Comparison of ENCODE assay signal across 8 mouse cellular contexts in genomic region chr6:6955395-6955763, GRCm38 (mm10). TPM values are rescaled to one million over a fixed set of nuclear protein-coding genes. Genes with fewer than 3 reads are reported as not detected.
DNase-seq lines count a peak whose midpoint lies in the region; ATAC-seq and TF ChIP-seq lines count a peak whose summit lies in the region.

No protein-coding gene starts in this region.

- TF ChIP-seq CTCF in small intestine, adult 2 months (IDR thresholded peaks at IDR 0.05; ENCODE audit: extremely low read depth, insufficient read length, insufficient replicate concordance, low read depth, low read length), result no peak

- H3K4me2 ChIP-seq in limb, embryonic 13.5 days (replicated peaks), result peak overlapping the region; percentile 76

- no peak for TF ChIP-seq POLR2A in small intestine, adult 2 months (IDR thresholded peaks at IDR 0.05; ENCODE audit: low read depth, low read length)

- H3K36me3 ChIP-seq in forebrain, embryonic 10.5 days (replicated peaks), result no peaks in the 10 kb centered on the region
- H3K36me3 ChIP-seq in limb, embryonic 13.5 days, result no peaks in the 10 kb centered on the region
- H3K36me3 ChIP-seq in small intestine, adult 2 months (ENCODE audit: control insufficient read depth, insufficient read depth, low read length), result no peaks in the 10 kb centered on the region

- DNase-seq in right cerebral cortex, postnatal 4 days, result peak; percentile 12
- no peak for DNase-seq in right cerebral cortex, postnatal 25 days
- no peak for DNase-seq in forebrain, embryonic 10.5 days (ENCODE audit: extremely low spot score, low spot score)
- DNase-seq in layer of hippocampus, postnatal 14 days (ENCODE audit: low spot score in 2 of 2), result no peak
- no peak for DNase-seq in cerebellum, postnatal 10 days
- no peak for DNase-seq in adrenal gland, adult 8-10 months

- peak; percentile 44; the same call in 1 of the 2 replicates for ATAC-seq in limb, embryonic 13.5 days (ENCODE audit: low FRiP score, low read depth)

- peaks cover 11% of the 10 kb centered on the region for H3K4me1 ChIP-seq in forebrain, embryonic 10.5 days
- peaks cover 5% of the 10 kb centered on the region; the same call in 1 of the 2 replicates for H3K4me1 ChIP-seq in limb, embryonic 13.5 days
- H3K4me1 ChIP-seq in small intestine, adult 2 months (ENCODE audit: control insufficient read depth, insufficient read depth, insufficient read length, low read length), result peaks cover 2% of the 10 kb centered on the region; the same call in 1 of the 2 replicates

- H3K9me3 ChIP-seq in forebrain, embryonic 10.5 days, result no peaks in the 10 kb centered on the region
- no peaks in the 10 kb centered on the region for H3K9me3 ChIP-seq in limb, embryonic 13.5 days

- 46% methylated on average over 6 of the region's 6 CpGs for WGBS in forebrain, embryonic 10.5 days
- 44% methylated on average over 6 of the region's 6 CpGs for WGBS in limb, embryonic 13.5 days
- WGBS in small intestine, adult 2 months, result 33% methylated on average over 6 of the region's 6 CpGs

- peak overlapping the region; percentile 50; the same call in 1 of the 2 replicates for H3K9ac ChIP-seq in limb, embryonic 13.5 days

- peak overlapping the region; percentile 90 for H3K27ac ChIP-seq in forebrain, embryonic 10.5 days
- peak overlapping the region; percentile 33; the same call in 1 of the 2 replicates for H3K27ac ChIP-seq in limb, embryonic 13.5 days
- H3K27ac ChIP-seq in small intestine, adult 2 months (ENCODE audit: insufficient read depth, low read depth, low read length), result no peak overlapping the region; the same call in 1 of the 2 replicates

- H3K27me3 ChIP-seq in forebrain, embryonic 10.5 days (ENCODE audit: poor library complexity, severe bottlenecking), result no peaks in the 10 kb centered on the region
- no peaks in the 10 kb centered on the region for H3K27me3 ChIP-seq in limb, embryonic 13.5 days
- H3K27me3 ChIP-seq in small intestine, adult 2 months (ENCODE audit: control insufficient read depth, insufficient read depth, low read length), result no peaks in the 10 kb centered on the region

- peak overlapping the region; percentile 71 for H3K4me3 ChIP-seq in forebrain, embryonic 10.5 days
- peak overlapping the region; percentile 71 for H3K4me3 ChIP-seq in limb, embryonic 13.5 days
- H3K4me3 ChIP-seq in small intestine, adult 2 months (ENCODE audit: low read depth, low read length), result peak overlapping the region; percentile 97

RNA-seq across cellular contexts. Expression of gene Sdhaf3, which starts 0.4 kb away (rescaled TPM):
- 6.4 and 7.2 TPM in 2 replicates for polyA plus RNA-seq in forebrain, embryonic 10.5 days (2016; fragmentation: Nextera tagmentation; extraction: Ambion mirVana)
- polyA plus RNA-seq in limb, embryonic 13.5 days (2015; fragmentation: Nextera tagmentation; extraction: Ambion mirVana), result 7.3 and 7.8 TPM in 2 replicates
- polyA plus RNA-seq in small intestine, adult 2 months (2012; rRNA removed), result 0.09 and 0.10 TPM in 2 replicates
- total RNA-seq in layer of hippocampus, postnatal 14 days (2021), result 1 to 10 TPM; 4.4 to 4.7 TPM
- 1 to 10 TPM; 4.4 to 6.2 (median 5.3) TPM for total RNA-seq in adrenal gland, adult 8-10 months (2022)
